Mouse (Mus musculus) intestine, embryonic 16.5 days (tissue): ENCODE measurements around the gene Tmem45b. TPM values are rescaled to one million over a fixed set of nuclear protein-coding genes. Genes with fewer than 3 reads are reported as not detected.

ENCODE experiments used
- ATAC-seq: fragments of 200-750 bp; cut with Nextera tagmentation; 2 replicates; pipeline ENCODE4 v1.8.0; 2017; ENCODE audit warnings: moderate TSS enrichment, moderate library complexity
- H3K27ac ChIP-seq: fragments of 300-500 bp; sonication (generic); 2 replicates; pipeline ENCODE4 v1.5.1; 2014; ENCODE audit warnings: mild to moderate bottlenecking, low read length
- H3K27me3 ChIP-seq: fragments of 300-500 bp; sonication (generic); replicated peaks from 2 replicates; pipeline ENCODE4 v1.6.1; 2014; ENCODE audit warnings: low read length, control low read depth, mixed read lengths; ENCODE audit not compliant: control insufficient read depth, insufficient read depth
- H3K36me3 ChIP-seq: fragments of 300-500 bp; sonication (generic); 2 replicates; pipeline ENCODE4 v1.6.1; 2014; ENCODE audit warnings: low read length, control low read depth; ENCODE audit not compliant: control insufficient read depth, insufficient read depth
- H3K4me1 ChIP-seq: fragments of 300-500 bp; sonication (generic); 2 replicates; pipeline ENCODE4 v1.6.1; 2014; ENCODE audit warnings: low read length, control low read depth, mixed read lengths; ENCODE audit not compliant: control insufficient read depth, insufficient read depth
- H3K4me2 ChIP-seq: fragments of 300-500 bp; sonication (generic); 2 replicates; pipeline ENCODE4 v1.6.1; 2014; ENCODE audit warnings: low read depth, low read length, control low read depth
- H3K4me3 ChIP-seq: fragments of 300-500 bp; sonication (generic); 2 replicates; pipeline ENCODE4 v1.5.1; 2014; ENCODE audit warnings: mild to moderate bottlenecking, low read length
- H3K9ac ChIP-seq: fragments of 300-500 bp; sonication (generic); 2 replicates; pipeline ENCODE4 v1.6.1; 2014; ENCODE audit warnings: low read depth, low read length
- H3K9me3 ChIP-seq: fragments of 300-500 bp; sonication (generic); 2 replicates; pipeline ENCODE4 v1.6.1; 2016; ENCODE audit warnings: low read length, control low read depth; ENCODE audit not compliant: control insufficient read depth
- WGBS: fragments of 180-500 bp; shearing (Covaris S2); extraction: QIAGEN DNeasy Blood & Tissue Kit; methylation state at CpG from one replicate; pipeline ENCODE4 v1.1.7; 2014; 5-methylcytosine and 5-hydroxymethylcytosine counted together
- polyA plus RNA-seq: library from polyadenylated mRNA; unstranded; fragments of >200 nt; fragmentation: Nextera tagmentation; extraction: Ambion mirVana; gene quantifications from 2 replicates; pipeline ENCODE4 v1.2.1, GENCODE M21; 2015

The Tmem45b gene
- polyA plus RNA-seq, 1 experiment from 2014 or later: 123 TPM

DNA sequence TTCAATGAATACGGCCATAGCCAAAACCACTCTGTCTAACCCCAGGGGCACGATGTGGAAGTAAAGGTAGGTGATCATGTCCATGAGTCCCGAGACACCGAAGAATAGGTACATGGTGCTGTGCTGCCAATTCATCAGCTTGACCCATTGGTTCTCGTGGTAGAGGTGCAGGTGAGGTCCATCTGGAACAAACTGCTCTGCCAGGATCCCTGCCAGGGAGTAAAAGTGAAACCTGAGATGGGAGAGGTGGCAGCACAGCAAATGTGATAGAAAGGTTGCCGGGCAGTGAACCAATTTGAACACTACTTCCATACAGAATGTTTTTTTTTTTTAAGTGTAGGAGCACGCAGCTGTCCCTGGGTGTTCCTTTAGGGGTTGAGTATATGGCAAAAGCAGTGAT, 35.3 kb downstream of the Tmem45b start:
- Histone ChIP-seq H3K4me1 (peaks cover 8% of the 10 kb centered on the region; the same call in 1 of the 2 replicates), H3K9ac (no peak overlapping the region), H3K36me3 (peaks cover 2% of the 10 kb centered on the region; the same call in 1 of the 2 replicates), H3K27me3 (no peaks in the 10 kb centered on the region), H3K27ac (no peak overlapping the region), H3K9me3 (no peaks in the 10 kb centered on the region), H3K4me2 (no peak overlapping the region), H3K4me3 (no peak overlapping the region)
- WGBS: 90% methylated on average over 7 of the region's 7 CpGs
- no peak for ATAC-seq

- no peak overlapping the region for H3K4me2 ChIP-seq
- H3K9ac ChIP-seq: no peak overlapping the region
- ATAC-seq: peak; percentile 38; the same call in 1 of the 2 replicates
- peaks cover 11% of the 10 kb centered on the region for H3K36me3 ChIP-seq
- H3K4me3 ChIP-seq: no peak overlapping the region
- H3K4me1 ChIP-seq: no peaks in the 10 kb centered on the region
- no peak overlapping the region for H3K27ac ChIP-seq
- WGBS: 80% methylated on average over 5 of the region's 5 CpGs
- H3K9me3 ChIP-seq: no peaks in the 10 kb centered on the region
- H3K27me3 ChIP-seq: no peaks in the 10 kb centered on the region
Measured at GRCm38 (mm10) chr9:31422143-31422542, 42.1 kb downstream of the Tmem45b start.

- WGBS: 96% methylated on average over 1 of the region's 1 CpGs
- no peak for ATAC-seq
- peaks cover 19% of the 10 kb centered on the region for H3K36me3 ChIP-seq
Measured at GRCm38 (mm10) chr9:31418821-31419220, 45.4 kb downstream of the Tmem45b start.

GRCm38 (mm10) chr9:31412165-31412564, 52.1 kb downstream of the Tmem45b start:
- peaks cover 33% of the 10 kb centered on the region; the same call in 1 of the 2 replicates for H3K36me3 ChIP-seq

More at GRCm38 (mm10) chr9:31418821-31419220, 45.4 kb downstream of the Tmem45b start:
- H3K27ac ChIP-seq: no peak overlapping the region
- H3K4me3 ChIP-seq: no peak overlapping the region
- H3K4me1 ChIP-seq: no peaks in the 10 kb centered on the region
- no peak overlapping the region for H3K4me2 ChIP-seq
- no peak overlapping the region for H3K9ac ChIP-seq
- H3K9me3 ChIP-seq: no peaks in the 10 kb centered on the region
- H3K27me3 ChIP-seq: no peaks in the 10 kb centered on the region

DNA sequence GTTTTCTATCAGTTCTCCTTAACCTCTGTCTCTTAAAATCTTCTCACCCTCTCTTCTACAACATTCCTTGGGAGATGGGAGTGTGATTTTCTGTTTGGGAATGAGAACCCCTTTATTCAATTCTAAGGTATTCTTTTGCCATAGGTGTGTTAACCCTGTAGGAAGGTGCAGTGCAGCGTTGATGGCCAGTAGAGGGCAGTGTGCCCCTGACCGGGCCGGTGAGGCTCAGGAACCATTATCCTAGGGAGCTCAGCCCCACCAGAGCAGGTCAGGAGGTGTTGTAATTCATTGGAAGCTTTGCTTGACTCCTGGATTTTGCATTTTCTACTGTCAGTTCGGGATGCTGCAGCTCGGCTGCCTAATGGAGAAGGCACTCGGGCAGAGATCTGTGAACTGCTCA, 59.0 kb downstream of the Tmem45b start:
- H3K4me1 ChIP-seq: no peaks in the 10 kb centered on the region

More at GRCm38 (mm10) chr9:31412165-31412564, 52.1 kb downstream of the Tmem45b start:
- Histone ChIP-seq H3K4me1 (no peaks in the 10 kb centered on the region), H3K27ac (no peak overlapping the region), H3K4me3 (no peak overlapping the region), H3K4me2 (no peak overlapping the region), H3K9me3 (no peaks in the 10 kb centered on the region), H3K27me3 (no peaks in the 10 kb centered on the region), H3K9ac (no peak overlapping the region)
- WGBS: 92% methylated on average over 4 of the region's 4 CpGs
- no peak for ATAC-seq

GRCm38 (mm10) chr9:31404311-31404710, 60.0 kb downstream of the Tmem45b start:
- H3K9ac ChIP-seq: no peak overlapping the region
- H3K4me2 ChIP-seq: no peak overlapping the region
- no peaks in the 10 kb centered on the region for H3K4me1 ChIP-seq
- H3K36me3 ChIP-seq: peaks cover 21% of the 10 kb centered on the region
- H3K27ac ChIP-seq: no peak overlapping the region
- no peaks in the 10 kb centered on the region for H3K27me3 ChIP-seq
- 84% methylated on average over 2 of the region's 2 CpGs for WGBS
- H3K9me3 ChIP-seq: no peaks in the 10 kb centered on the region
- no peak for ATAC-seq
- no peak overlapping the region for H3K4me3 ChIP-seq

More for the DNA sequence above, 59.0 kb downstream of the Tmem45b start:
- H3K36me3 ChIP-seq: peaks cover 30% of the 10 kb centered on the region
- H3K9me3 ChIP-seq: no peaks in the 10 kb centered on the region
- H3K27me3 ChIP-seq: no peaks in the 10 kb centered on the region
- H3K27ac ChIP-seq: no peak overlapping the region
- 67% methylated on average over 6 of the region's 6 CpGs for WGBS
- H3K9ac ChIP-seq: no peak overlapping the region
- peak; percentile 83 for ATAC-seq
- no peak overlapping the region for H3K4me2 ChIP-seq
- H3K4me3 ChIP-seq: no peak overlapping the region

DNA sequence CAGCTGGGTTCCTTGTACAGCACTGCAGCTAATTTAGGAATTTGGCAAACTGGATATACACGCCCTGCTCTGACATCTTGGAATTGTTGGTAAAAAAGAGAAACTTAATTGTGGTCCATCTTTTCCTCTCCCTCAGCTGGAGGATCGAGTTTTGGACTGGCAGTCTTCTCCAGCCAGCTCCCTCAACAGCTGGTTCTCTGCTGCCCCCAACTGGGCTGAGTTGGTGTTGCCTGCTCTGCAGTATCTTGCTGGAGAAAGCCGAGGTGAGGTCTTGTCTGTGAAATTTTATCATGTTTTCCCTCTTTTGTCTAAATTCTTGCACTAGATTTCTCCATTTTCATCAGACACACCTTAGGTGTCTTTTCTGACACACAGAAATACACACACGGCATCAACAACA, 63.8 kb downstream of the Tmem45b start:
- WGBS: 46% methylated on average over 4 of the region's 4 CpGs
- ATAC-seq: no peak
- Histone ChIP-seq H3K4me1 (no peaks in the 10 kb centered on the region), H3K27ac (no peak overlapping the region), H3K9ac (no peak overlapping the region), H3K4me3 (no peak overlapping the region), H3K4me2 (no peak overlapping the region), H3K9me3 (no peaks in the 10 kb centered on the region), H3K27me3 (no peaks in the 10 kb centered on the region), H3K36me3 (peaks cover 30% of the 10 kb centered on the region)

DNA sequence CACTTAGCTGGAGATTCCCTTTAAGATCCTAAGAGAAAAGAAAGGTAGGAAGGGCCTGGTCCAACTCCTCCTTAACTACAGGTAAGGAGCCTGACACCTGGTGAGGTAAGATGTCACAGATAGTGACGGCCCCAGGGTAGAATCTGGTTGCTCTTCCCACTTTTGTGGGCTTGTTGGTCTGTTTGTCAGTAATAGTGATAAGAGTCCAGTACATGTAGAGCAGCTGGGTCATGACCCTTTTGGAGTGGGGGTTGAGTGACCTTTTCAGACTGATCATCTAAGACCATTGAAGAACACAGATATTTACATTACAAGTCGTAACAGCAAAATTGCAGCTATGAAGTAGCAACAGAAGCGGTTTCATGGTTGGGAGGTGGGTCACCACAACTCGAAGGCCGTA, 77.1 kb downstream of the Tmem45b start:
- Histone ChIP-seq H3K27ac (no peak overlapping the region), H3K36me3 (no peaks in the 10 kb centered on the region), H3K27me3 (no peaks in the 10 kb centered on the region), H3K4me3 (peak overlapping the region; percentile 73), H3K9ac (peak overlapping the region; percentile 90), H3K4me2 (peak overlapping the region; percentile 70), H3K4me1 (peaks cover 8% of the 10 kb centered on the region), H3K9me3 (no peaks in the 10 kb centered on the region)
- WGBS: 75% methylated on average over 5 of the region's 5 CpGs
- ATAC-seq: no peak

DNA sequence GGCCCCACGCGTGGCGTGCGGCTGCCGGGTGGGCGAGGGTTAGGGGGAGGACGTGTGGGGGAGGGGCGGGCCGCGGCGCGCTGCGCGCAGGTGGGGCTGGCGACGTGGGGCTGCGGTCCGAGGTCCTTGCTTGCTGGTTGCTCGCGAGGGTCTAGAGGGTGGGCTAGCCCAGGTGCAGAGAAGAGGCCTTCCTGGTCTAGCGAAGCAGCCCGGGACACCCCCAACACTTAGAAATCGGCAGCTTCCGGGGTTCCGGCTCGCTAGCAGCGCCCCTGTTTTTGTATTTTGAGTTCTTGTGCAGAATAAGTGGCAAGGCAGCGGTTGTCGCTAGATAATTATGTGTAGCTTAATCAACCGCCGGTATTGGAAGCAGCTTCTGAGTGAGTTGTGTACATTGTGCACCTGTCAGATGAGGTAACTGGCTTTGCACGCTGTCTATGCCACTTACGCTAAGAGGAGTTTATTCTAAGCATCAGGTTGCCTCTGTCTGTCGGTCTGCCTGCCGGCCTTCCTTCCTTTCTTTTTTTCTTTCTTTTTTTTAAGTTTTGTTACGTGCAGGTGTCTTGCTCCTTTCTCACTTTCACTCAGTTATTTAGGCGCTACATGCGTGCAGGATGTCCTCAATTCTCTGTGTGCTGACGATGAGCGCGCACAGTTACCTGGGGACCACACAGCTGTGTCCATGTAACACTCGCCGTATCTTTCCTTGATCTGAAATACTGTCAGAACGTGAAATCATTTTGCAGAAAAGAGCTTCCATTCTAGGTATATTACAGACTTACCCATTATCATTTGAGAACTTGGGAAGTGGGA, 77.7 kb downstream of the Tmem45b start:
- peak; percentile 75 for ATAC-seq
- Histone ChIP-seq H3K36me3 (no peaks in the 10 kb centered on the region), H3K9ac (peak overlapping the region; percentile 90), H3K27ac (peak overlapping the region; percentile 51), H3K4me3 (peak overlapping the region; percentile 73), H3K27me3 (no peaks in the 10 kb centered on the region), H3K9me3 (no peaks in the 10 kb centered on the region), H3K4me2 (peak overlapping the region; percentile 70), H3K4me1 (peaks cover 8% of the 10 kb centered on the region)
- WGBS: 5% methylated on average over 43 of the region's 44 CpGs
